Mouse (Mus musculus) neural tube, embryonic 12.5 days (tissue): Measurements from ENCODE around the gene Arl15. TPM values are rescaled to one million over a fixed set of nuclear protein-coding genes. Genes with fewer than 3 reads are reported as not detected.

Experiments
- ATAC-seq: fragments of 200-750 bp; cut with Nextera tagmentation; 2 replicates; pipeline ENCODE4 v1.8.0; 2017; ENCODE audit warnings: low read depth, mild to moderate bottlenecking, moderate TSS enrichment, moderate library complexity; ENCODE audit not compliant: low FRiP score
- H3K27ac ChIP-seq: fragments of 300-500 bp; sonication (generic); 2 replicates; pipeline ENCODE4 v1.5.1; 2016
- H3K27me3 ChIP-seq: fragments of 300-500 bp; sonication (generic); replicated peaks from 2 replicates; pipeline ENCODE4 v1.6.1; 2016; ENCODE audit warnings: mild to moderate bottlenecking
- H3K36me3 ChIP-seq: fragments of 300-500 bp; sonication (generic); 2 replicates; pipeline ENCODE4 v1.6.1; 2016; ENCODE audit warnings: mild to moderate bottlenecking
- H3K4me1 ChIP-seq: fragments of 300-500 bp; sonication (generic); 2 replicates; pipeline ENCODE4 v1.6.1; 2016
- H3K4me2 ChIP-seq: fragments of 300-500 bp; sonication (generic); replicated peaks from 2 replicates; pipeline ENCODE4 v1.6.1; 2016; ENCODE audit warnings: mild to moderate bottlenecking
- H3K4me3 ChIP-seq: fragments of 300-500 bp; sonication (generic); 2 replicates; pipeline ENCODE4 v1.5.1; 2016
- H3K9ac ChIP-seq: fragments of 300-500 bp; sonication (generic); 2 replicates; pipeline ENCODE4 v1.6.1; 2016; ENCODE audit warnings: mild to moderate bottlenecking
- H3K9me3 ChIP-seq: fragments of 300-500 bp; sonication (generic); 2 replicates; pipeline ENCODE4 v1.6.1; 2016; ENCODE audit warnings: mild to moderate bottlenecking
- WGBS: fragments of 180-500 bp; shearing (Covaris S2); methylation state at CpG from one replicate; pipeline ENCODE4 v1.1.7; 2016; 5-methylcytosine and 5-hydroxymethylcytosine counted together
- polyA plus RNA-seq: library from polyadenylated mRNA; unstranded; fragments of >200 nt; fragmentation: Nextera tagmentation; extraction: Ambion mirVana; gene quantifications from 2 replicates; pipeline ENCODE4 v1.2.1, GENCODE M21; 2016

Gene Arl15
- polyA plus RNA-seq, 1 experiment from 2014 or later = 13.1 TPM

- WGBS = 74% methylated on average over 11 of the region's 11 CpGs
- no peak for ATAC-seq
- no peaks in the 10 kb centered on the region for H3K9me3 ChIP-seq
Observed at GRCm38 (mm10) chr13:114130566-114131319, 336.4 kb downstream of the Arl15 start.

GRCm38 (mm10) chr13:114138921-114139320 is 344.6 kb downstream of the Arl15 start:
- no peaks in the 10 kb centered on the region for H3K27me3 ChIP-seq
- no peak overlapping the region for H3K4me2 ChIP-seq
- 75% methylated on average over 8 of the region's 8 CpGs for WGBS
- H3K36me3 ChIP-seq = no peaks in the 10 kb centered on the region
- H3K4me3 ChIP-seq = no peak overlapping the region
- ATAC-seq = no peak
- H3K9ac ChIP-seq = no peak overlapping the region
- no peaks in the 10 kb centered on the region; the same call in 1 of the 2 replicates for H3K4me1 ChIP-seq
- H3K9me3 ChIP-seq = no peaks in the 10 kb centered on the region
- H3K27ac ChIP-seq = no peak overlapping the region

More at GRCm38 (mm10) chr13:114130566-114131319, 336.4 kb downstream of the Arl15 start:
- no peaks in the 10 kb centered on the region; the same call in 1 of the 2 replicates for H3K4me1 ChIP-seq
- H3K9ac ChIP-seq = no peak overlapping the region
- no peaks in the 10 kb centered on the region for H3K27me3 ChIP-seq
- H3K27ac ChIP-seq = no peak overlapping the region
- H3K36me3 ChIP-seq = no peaks in the 10 kb centered on the region
- no peak overlapping the region for H3K4me2 ChIP-seq
- H3K4me3 ChIP-seq = no peak overlapping the region

- H3K4me3 ChIP-seq = no peak overlapping the region
- H3K27me3 ChIP-seq = no peaks in the 10 kb centered on the region
- H3K9ac ChIP-seq = no peak overlapping the region
- H3K36me3 ChIP-seq = no peaks in the 10 kb centered on the region
- H3K4me2 ChIP-seq = no peak overlapping the region
- H3K9me3 ChIP-seq = no peaks in the 10 kb centered on the region
- no peak for ATAC-seq
- WGBS = 84% methylated on average over 9 of the region's 9 CpGs
- peaks cover 5% of the 10 kb centered on the region; the same call in 1 of the 2 replicates for H3K4me1 ChIP-seq
- H3K27ac ChIP-seq = no peak overlapping the region
Observed at GRCm38 (mm10) chr13:114139570-114139969, 345.3 kb downstream of the Arl15 start.

- 78% methylated on average over 8 of the region's 8 CpGs for WGBS
- H3K4me1 ChIP-seq = peaks cover 5% of the 10 kb centered on the region; the same call in 1 of the 2 replicates
- ATAC-seq = no peak
- H3K9me3 ChIP-seq = no peaks in the 10 kb centered on the region
- no peak overlapping the region for H3K4me3 ChIP-seq
- H3K4me2 ChIP-seq = no peak overlapping the region
- no peak overlapping the region for H3K27ac ChIP-seq
- no peaks in the 10 kb centered on the region for H3K27me3 ChIP-seq
- H3K9ac ChIP-seq = no peak overlapping the region
- no peaks in the 10 kb centered on the region for H3K36me3 ChIP-seq
Observed at GRCm38 (mm10) chr13:114142826-114143225, 348.5 kb downstream of the Arl15 start.

GRCm38 (mm10) chr13:114143247-114143646 is 348.9 kb downstream of the Arl15 start:
- Histone ChIP-seq H3K4me1 (peaks cover 5% of the 10 kb centered on the region; the same call in 1 of the 2 replicates), H3K36me3 (no peaks in the 10 kb centered on the region), H3K4me3 (no peak overlapping the region), H3K9me3 (no peaks in the 10 kb centered on the region), H3K27ac (no peak overlapping the region), H3K27me3 (no peaks in the 10 kb centered on the region), H3K4me2 (no peak overlapping the region), H3K9ac (no peak overlapping the region)
- 97% methylated on average over 1 of the region's 1 CpGs for WGBS
- no peak for ATAC-seq

GRCm38 (mm10) chr13:114144052-114145046 is 350.0 kb downstream of the Arl15 start:
- H3K4me1 ChIP-seq = peaks cover 5% of the 10 kb centered on the region; the same call in 1 of the 2 replicates
- WGBS = 65% methylated on average over 15 of the region's 15 CpGs
- peak; percentile 68; the same call in 1 of the 2 replicates for ATAC-seq
- no peak overlapping the region for H3K4me2 ChIP-seq
- H3K27ac ChIP-seq = no peak overlapping the region
- no peak overlapping the region for H3K9ac ChIP-seq
- no peaks in the 10 kb centered on the region for H3K27me3 ChIP-seq
- no peak overlapping the region for H3K4me3 ChIP-seq
- H3K36me3 ChIP-seq = no peaks in the 10 kb centered on the region
- no peaks in the 10 kb centered on the region for H3K9me3 ChIP-seq

GRCm38 (mm10) chr13:114145249-114145648 is 350.9 kb downstream of the Arl15 start:
- H3K27me3 ChIP-seq = no peaks in the 10 kb centered on the region
- H3K36me3 ChIP-seq = no peaks in the 10 kb centered on the region
- no peak overlapping the region for H3K4me3 ChIP-seq
- H3K27ac ChIP-seq = no peak overlapping the region
- peaks cover 5% of the 10 kb centered on the region; the same call in 1 of the 2 replicates for H3K4me1 ChIP-seq
- no peak overlapping the region for H3K9ac ChIP-seq
- H3K4me2 ChIP-seq = no peak overlapping the region
- H3K9me3 ChIP-seq = no peaks in the 10 kb centered on the region
- 90% methylated on average over 8 of the region's 8 CpGs for WGBS
- ATAC-seq = no peak

GRCm38 (mm10) chr13:114150856-114151697 is 356.8 kb downstream of the Arl15 start:
- H3K9me3 ChIP-seq = no peaks in the 10 kb centered on the region
- no peak overlapping the region for H3K9ac ChIP-seq
- no peak overlapping the region for H3K27ac ChIP-seq
- H3K27me3 ChIP-seq = no peaks in the 10 kb centered on the region
- WGBS = 85% methylated on average over 16 of the region's 16 CpGs
- no peak overlapping the region for H3K4me3 ChIP-seq
- no peaks in the 10 kb centered on the region for H3K36me3 ChIP-seq
- no peak overlapping the region for H3K4me2 ChIP-seq
- no peaks in the 10 kb centered on the region for H3K4me1 ChIP-seq
- ATAC-seq = no peak

- H3K36me3 ChIP-seq = no peaks in the 10 kb centered on the region
Observed at GRCm38 (mm10) chr13:114151698-114152069, 357.4 kb downstream of the Arl15 start.

GRCm38 (mm10) chr13:114156689-114157088 is 362.4 kb downstream of the Arl15 start:
- no peak overlapping the region for H3K27ac ChIP-seq
- H3K36me3 ChIP-seq = no peaks in the 10 kb centered on the region
- no peak overlapping the region for H3K4me3 ChIP-seq
- no peaks in the 10 kb centered on the region for H3K9me3 ChIP-seq
- no peaks in the 10 kb centered on the region for H3K27me3 ChIP-seq
- ATAC-seq = no peak
- peaks cover 10% of the 10 kb centered on the region for H3K4me1 ChIP-seq
- H3K4me2 ChIP-seq = 0 out of 2 replicates have a peak overlapping the region, but pooled peaks have one; percentile 19
- no peak overlapping the region for H3K9ac ChIP-seq
- WGBS = 34% methylated on average over 12 of the region's 12 CpGs

More at GRCm38 (mm10) chr13:114151698-114152069, 357.4 kb downstream of the Arl15 start:
- WGBS = 45% methylated on average over 10 of the region's 10 CpGs
- Histone ChIP-seq H3K27me3 (no peaks in the 10 kb centered on the region), H3K4me2 (no peak overlapping the region), H3K4me1 (peaks cover under 1% of the 10 kb centered on the region; the same call in 1 of the 2 replicates), H3K4me3 (no peak overlapping the region), H3K9me3 (no peaks in the 10 kb centered on the region), H3K27ac (no peak overlapping the region), H3K9ac (no peak overlapping the region)
- ATAC-seq = no peak

GRCm38 (mm10) chr13:114158111-114158730 is 363.9 kb downstream of the Arl15 start:
- H3K4me3 ChIP-seq = no peak overlapping the region
- no peak overlapping the region for H3K27ac ChIP-seq
- H3K27me3 ChIP-seq = no peaks in the 10 kb centered on the region
- 57% methylated on average over 9 of the region's 9 CpGs for WGBS
- no peaks in the 10 kb centered on the region for H3K36me3 ChIP-seq
- peak; percentile 35; the same call in 1 of the 2 replicates for ATAC-seq
- no peaks in the 10 kb centered on the region for H3K9me3 ChIP-seq
- no peak overlapping the region for H3K9ac ChIP-seq
- no peak overlapping the region for H3K4me2 ChIP-seq
- peaks cover 10% of the 10 kb centered on the region for H3K4me1 ChIP-seq
